Mouse (Mus musculus) CD4-positive, CD25-positive, alpha-beta regulatory T cell, adult 4 months (primary cell): ENCODE results near the gene Gm49510. TPM values are rescaled to one million over a fixed set of nuclear protein-coding genes. Genes with fewer than 3 reads are reported as not detected.

ENCODE experiments used
- ATAC-seq: one replicate; pipeline ENCODE4 v1.8.0; 2017
- polyA plus RNA-seq, 2 experiments: library from polyadenylated mRNA; unstranded; fragments of 100-300 nt; shearing (Covaris generic); gene quantifications; one replicate each; pipeline ENCODE4 v1.2.1; 2017

Gene Gm49510
- polyA plus RNA-seq, 2 experiments from 2014 or later = not detected

DNA sequence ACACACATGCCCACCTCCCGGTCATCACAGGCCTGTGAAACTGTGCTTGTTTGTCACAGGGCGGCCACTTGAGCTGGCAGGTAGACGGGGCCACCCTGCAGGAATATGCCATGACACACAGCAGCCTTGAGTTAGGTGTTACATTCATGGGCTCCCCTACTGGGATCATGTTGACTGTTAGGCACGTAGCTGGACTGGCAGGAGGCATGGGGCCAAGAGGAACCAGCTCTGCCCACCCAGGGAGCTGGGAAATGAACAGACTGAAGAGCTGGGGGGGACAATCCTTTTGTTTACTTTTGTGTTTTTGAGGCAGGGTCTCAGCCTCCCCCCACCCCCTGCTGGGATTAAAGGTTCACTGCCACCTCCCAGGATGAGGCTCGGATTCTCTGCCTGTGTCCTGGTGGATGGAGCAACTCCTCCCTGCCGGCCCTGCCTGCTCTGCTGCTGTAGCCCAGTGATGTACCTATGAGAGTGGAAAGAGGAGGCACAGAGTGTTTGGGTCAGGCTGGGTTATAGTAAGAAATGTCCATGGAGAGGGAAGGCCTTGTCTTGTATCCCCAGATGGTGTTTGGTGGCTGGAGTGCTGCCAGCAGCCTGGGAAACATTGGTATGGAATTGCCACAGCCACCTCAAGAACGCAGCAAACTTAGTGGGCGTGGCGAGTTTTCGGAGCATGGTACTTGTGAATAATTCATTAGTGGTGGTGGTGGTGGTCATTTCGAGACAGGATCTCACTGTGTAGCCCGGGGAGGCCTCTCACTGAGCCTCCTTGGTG, 16.8 kb downstream of the Gm49510 start:
- ATAC-seq = no peak

- no peak for ATAC-seq
Measured at GRCm38 (mm10) chr15:78918126-78918525, 18.7 kb downstream of the Gm49510 start.

DNA sequence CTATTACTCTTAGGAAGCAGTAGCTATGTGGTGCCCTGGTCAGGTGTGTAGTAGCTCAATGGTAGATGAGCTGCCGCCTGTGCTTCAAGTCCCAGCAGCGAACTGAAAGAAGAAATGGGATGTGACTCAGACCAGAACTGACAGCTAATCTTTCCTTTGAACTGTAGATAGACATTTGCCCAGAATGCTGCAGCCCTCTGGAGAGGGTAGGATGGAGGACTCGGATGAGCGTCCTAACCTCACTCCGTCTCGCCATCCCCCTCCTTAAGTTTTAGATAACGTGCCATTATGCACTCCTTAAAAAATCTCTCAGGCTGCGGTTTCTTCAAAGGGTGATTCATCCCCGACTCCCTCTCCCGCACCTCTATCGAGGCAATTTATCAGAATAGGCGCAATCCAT, 20.4 kb downstream of the Gm49510 start:
- ATAC-seq = no peak

DNA sequence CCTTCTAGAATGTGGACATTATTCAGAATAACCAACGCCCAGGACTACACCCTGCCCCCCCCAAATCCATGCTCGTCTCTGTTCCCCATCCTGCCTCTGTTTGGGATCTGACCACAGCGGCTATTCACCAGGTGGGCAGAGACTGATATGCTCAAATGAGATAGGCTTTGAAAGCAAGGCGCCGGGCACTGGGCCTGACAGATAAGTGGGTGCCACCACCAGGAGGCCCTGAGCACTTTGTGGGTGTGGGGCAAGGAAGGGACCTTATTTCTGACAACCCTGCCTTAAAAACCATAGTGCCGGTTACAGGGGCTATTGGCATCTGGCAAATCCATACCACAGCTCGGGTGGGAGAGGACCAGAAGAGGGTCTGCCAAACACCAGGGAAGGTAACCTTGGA, 23.2 kb downstream of the Gm49510 start:
- no peak for ATAC-seq

- ATAC-seq = peak; percentile 68
Measured at GRCm38 (mm10) chr15:78923585-78923984, 24.1 kb downstream of the Gm49510 start.

DNA sequence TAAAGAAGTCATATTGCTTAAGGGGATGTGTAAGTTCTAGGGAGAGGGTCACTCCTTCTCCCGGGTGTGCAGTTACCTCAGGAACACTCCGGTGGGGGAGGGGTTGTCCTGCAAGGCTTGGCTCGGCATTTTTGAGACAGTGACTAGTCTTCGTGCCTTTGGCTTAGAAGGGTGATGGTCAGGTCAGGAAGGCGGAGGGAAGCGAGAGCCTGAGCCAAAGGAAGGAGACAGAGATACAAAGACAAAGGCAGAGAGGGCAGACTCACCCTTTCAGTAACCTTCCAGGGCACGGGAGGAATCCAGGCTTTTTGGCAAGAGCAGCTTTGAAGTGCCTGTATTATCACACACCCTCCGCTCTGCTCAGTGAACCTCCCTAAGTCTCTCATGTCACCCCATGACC, 25.7 kb downstream of the Gm49510 start:
- ATAC-seq = no peak

DNA sequence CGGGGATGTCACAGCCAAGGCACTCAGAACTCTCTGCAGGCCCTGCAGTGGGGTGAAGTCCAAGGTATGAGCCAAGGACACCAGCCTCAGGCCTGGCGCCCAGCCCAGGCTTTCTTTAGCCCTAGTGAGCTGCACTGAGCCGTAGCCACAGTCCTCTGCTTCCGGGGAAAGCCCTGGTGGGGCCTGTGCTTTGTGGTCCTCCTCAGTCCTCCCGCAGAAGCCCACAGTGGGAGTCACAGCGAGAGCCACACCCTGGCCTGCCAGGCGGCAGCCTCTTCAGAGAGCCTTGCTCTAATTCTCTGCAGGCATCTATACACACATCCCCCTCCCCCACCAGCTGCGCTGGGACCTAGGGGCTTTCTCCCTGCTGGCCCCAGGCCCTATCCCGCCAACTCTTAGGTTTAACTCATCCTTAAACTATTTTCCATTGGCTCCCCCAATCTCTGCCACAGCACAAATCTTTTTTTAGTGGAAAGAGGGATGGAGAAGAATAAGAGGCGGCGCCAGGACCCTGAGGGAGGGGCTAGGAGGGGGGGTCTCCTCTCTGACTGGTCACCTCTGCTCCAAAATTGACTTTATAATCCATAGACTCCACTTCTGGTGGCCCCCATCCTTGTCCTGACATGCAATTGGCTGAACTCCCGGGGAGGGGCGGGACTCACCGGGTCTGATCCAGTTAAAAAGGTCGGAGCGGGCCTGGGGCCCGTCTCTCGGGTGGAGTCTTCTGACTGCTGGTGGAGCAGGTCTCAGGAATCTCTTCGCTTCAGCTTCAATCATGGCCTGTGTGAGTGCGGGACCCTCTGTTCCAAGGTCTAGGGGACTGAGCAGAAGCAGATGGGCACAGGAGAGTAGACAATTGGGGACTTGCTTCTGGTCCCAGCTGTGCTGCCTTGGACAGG, 26.8 kb downstream of the Gm49510 start, which contains the start of gene Lgals1:
TSS of gene Lgals1 (plus strand) at position 705 of the 899 bp plus-strand sequence.
- peak; percentile 39 for ATAC-seq

DNA sequence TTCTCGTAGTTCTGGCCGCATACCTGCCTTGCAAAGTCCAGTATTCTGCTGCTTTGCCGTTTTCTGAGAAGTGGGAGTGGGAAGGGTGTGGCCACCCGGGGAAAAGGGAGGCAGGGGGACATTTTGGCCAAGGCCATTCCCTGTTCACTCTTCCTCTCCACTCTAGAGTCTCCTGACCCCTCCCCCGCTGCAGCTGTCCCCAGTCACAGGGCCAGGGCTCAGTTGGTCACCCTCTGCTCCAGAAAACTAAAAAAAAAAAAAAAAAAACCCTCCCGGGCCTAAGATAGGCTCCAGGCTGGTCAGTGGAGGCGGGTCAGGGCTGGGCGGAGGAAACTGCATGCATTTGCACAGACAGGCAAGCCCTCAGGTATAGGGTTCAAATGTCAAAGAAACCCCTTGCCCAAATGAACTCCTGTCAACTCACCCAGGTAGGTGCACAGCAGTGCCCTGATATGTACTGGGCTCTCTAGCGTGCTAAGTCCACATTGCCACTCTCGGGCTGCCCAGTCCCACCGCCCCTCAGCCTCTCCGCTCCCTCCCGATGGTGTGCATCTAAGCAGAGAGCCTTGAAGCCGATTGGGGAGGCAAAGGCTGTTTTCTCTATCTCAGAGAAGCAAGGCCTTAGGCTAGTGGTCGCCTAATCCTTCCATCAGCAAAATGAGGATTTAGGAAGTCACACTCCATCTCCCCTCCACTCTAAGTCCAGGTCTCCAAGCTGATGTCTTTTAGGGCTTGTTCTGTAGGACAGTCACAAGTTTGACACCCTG, 27.7 kb downstream of the Gm49510 start:
- no peak for ATAC-seq

- peak; percentile 79 for ATAC-seq
Measured at GRCm38 (mm10) chr15:78927788-78928457, 28.5 kb downstream of the Gm49510 start.

DNA sequence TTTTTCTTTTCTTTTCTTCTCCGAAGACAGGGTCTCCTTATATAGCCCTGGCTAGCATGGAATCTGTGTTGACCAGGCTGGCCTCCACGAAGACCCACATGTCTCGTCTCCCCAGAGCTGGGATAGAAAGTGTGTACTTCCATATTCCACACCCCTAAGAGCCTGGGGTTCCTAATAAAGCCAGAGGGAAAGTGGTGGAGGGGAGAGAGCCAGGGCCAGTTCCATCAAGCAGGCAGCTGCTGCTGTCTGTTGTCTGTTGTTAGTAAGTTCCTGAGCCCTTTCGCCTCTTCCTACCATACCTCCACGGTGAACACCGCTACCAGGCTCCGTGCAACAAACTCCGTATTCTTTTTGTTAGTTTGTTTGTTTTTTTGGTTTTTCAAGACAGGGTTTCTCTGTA, 29.1 kb downstream of the Gm49510 start:
- no peak for ATAC-seq

GRCm38 (mm10) chr15:78930192-78930706, 30.8 kb downstream of the Gm49510 start:
- no peak for ATAC-seq

- no peak for ATAC-seq
Measured at GRCm38 (mm10) chr15:78930801-78931426, 31.4 kb downstream of the Gm49510 start.

GRCm38 (mm10) chr15:78931577-78931976, 32.1 kb downstream of the Gm49510 start:
- ATAC-seq = peak; percentile 38

GRCm38 (mm10) chr15:78934784-78935320, 35.4 kb downstream of the Gm49510 start, which contains the start of gene Nol12:
Gene Nol12, plus strand, starts transcription at chr15:78934933.
- ATAC-seq = peak; percentile 92

DNA sequence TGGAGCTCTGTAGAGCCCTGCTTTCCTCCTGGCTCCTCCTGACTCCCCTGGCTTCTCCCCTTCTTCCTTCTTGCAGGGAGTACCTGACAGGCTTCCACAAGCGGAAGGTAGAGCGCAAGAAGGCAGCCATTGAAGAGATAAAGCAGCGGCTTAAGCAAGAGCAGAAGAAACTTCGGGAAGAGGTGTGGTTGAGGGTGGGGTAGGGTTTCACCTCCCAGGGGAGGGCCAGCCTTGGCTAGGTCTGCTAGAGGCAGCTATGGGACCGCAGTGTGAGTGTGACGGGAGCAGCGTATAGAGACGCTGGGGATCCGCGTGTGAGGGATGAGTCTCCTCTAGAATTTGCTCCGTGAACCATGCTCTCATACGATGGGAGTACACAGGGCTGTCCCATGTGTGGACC, 36.9 kb downstream of the Gm49510 start:
- ATAC-seq = no peak

DNA sequence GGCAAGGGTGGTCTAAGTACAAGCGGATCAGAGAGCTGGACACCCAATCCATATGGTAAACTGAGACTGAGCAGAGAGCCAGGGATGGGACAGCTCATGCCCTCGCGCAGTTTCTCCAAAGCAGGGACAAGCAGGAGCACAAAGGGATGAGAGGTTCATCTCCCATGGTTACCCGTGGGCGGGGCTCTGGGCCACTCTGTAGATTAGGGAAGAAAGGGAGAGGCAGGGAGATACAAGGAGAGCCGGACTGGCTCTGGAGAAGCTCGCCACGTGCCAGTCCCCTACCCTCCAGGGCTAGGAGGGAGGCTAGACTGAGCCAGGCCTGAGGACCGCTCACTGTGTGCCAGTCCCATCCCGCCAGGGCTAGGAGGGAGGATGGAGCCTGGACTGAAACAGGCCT, 37.8 kb downstream of the Gm49510 start:
- ATAC-seq = no peak

GRCm38 (mm10) chr15:78937963-78938362, 38.5 kb downstream of the Gm49510 start:
- ATAC-seq = no peak

DNA sequence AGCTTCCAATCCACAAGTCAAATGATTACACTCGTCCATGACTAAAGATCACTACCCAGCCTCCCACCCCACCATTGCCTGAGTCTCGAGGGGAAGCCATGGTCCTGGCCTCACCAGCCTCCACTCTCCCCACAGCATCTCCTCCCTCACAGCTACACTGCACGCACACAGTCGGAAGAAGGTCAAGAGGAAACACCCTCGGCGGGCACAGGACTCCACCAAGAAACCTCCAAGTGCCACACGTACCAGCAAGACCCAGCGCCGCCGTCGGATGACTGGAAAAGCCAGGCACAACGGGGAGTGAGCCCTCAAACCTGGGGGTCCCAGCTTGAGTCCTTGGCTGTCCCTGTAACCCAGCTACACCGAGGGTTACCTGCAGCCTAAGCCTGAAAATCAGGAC, 40.9 kb downstream of the Gm49510 start:
- ATAC-seq = no peak

DNA sequence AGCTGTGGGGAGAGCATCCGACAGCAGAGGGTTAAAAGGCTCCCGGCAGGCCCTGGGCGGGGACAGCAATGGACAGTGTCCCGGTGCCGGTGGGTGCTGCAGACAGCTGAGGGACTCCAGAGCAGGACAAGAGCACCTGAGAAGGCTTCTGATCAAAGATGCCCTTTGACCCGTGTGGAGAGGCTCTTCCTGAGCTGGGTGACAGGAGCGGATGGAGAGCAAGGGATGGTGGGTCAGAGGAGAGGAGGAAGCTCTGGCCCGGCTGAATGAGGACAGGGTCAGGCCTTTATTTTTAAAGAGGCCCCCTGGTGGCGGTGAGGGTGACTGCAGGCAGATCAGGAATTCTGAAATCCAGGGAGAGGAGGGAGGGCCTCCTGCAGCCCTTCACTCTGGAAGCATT, 43.2 kb downstream of the Gm49510 start:
- no peak for ATAC-seq

- ATAC-seq = no peak
Measured at GRCm38 (mm10) chr15:78946232-78946631, 46.8 kb downstream of the Gm49510 start.

DNA sequence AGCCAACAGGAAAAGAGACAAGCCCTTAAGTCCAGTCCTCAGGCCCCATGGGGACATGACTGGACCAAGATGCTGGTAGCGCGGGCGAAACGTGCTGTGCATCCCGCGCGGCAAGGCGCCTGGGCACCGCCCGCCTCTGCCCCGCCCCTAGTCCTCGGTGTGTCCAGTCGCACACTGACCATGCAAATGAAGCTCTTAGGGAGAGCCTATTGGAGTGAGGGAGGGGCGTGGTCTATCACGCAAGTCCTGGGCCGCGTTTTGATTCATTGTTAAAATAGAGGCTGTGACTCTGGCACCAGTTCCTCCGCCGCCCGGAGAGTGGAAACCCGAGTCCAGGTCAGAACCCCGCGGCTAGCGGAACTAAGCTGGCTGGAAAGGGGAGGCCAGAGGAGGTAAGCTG, 48.2 kb downstream of the Gm49510 start, which contains the start of gene Triobp:
TSS of gene Triobp (plus strand) at position 68 of the 400 bp plus-strand sequence.
- ATAC-seq = no peak
